Mouse (Mus musculus) MEL (cell line): Measurements from ENCODE around the gene Cga.

ENCODE experiments used
- CTCF ChIP-seq, 3 experiments: IDR thresholded peaks in 2 of 3; conservative IDR thresholded peaks in 1 of 3; 2 replicates each; pipeline ENCODE4 v1.5.1; 2011 to 2012; ENCODE audit warnings: low read length in 3 of 3, low read depth in 2 of 3, mild to moderate bottlenecking in 2 of 3, improper control_type of control experiment in 1 of 3, inconsistent platforms in 1 of 3, mixed read lengths in 1 of 3, moderate library complexity in 1 of 3; ENCODE audit not compliant: control insufficient read depth in 1 of 3, insufficient read depth in 1 of 3, poor library complexity in 1 of 3, severe bottlenecking in 1 of 3
- ELF1 ChIP-seq: IDR thresholded peaks from 2 replicates; pipeline ENCODE4 v1.6.1; 2014; ENCODE audit warnings: low read depth, mild to moderate bottlenecking, inconsistent platforms, low read length, improper control_type of control experiment, moderate library complexity
- POLR2A ChIP-seq, 2 experiments: IDR thresholded peaks; 2 replicates each; pipeline ENCODE4 v1.6.1; 2011 to 2012; ENCODE audit warnings: low read length in 2 of 2, mild to moderate bottlenecking in 2 of 2, control low read depth in 1 of 2, improper control_type of control experiment in 1 of 2, low read depth in 1 of 2, moderate library complexity in 1 of 2; ENCODE audit not compliant: control insufficient read depth in 1 of 2, insufficient read depth in 1 of 2, poor library complexity in 1 of 2

GRCm38 (mm10) chr4:34906151-34906550, 12.6 kb downstream of the Cga start:
- no peak for TF ChIP-seq CTCF (IDR thresholded peaks at IDR 0.05 in 2 of 3, conservative IDR thresholded peaks at IDR 0.05 in 1 of 3; ENCODE audit: control insufficient read depth in 1 of 3, insufficient read depth in 1 of 3, low read depth in 2 of 3, low read length in 3 of 3, poor library complexity in 1 of 3, severe bottlenecking in 1 of 3)
- TF ChIP-seq POLR2A (IDR thresholded peaks at IDR 0.05; ENCODE audit: control insufficient read depth in 1 of 2, insufficient read depth in 1 of 2, low read depth in 1 of 2, low read length in 2 of 2, poor library complexity in 1 of 2): no peak
- TF ChIP-seq ELF1: no peak
